Mouse (Mus musculus): ENCODE measurements around the gene Vmp1. TPM values are rescaled to one million over a fixed set of nuclear protein-coding genes. Genes with fewer than 3 reads are reported as not detected.

Gene Vmp1
- polyA plus RNA-seq, 2 experiments: 49.5 to 98.3 TPM

DNA sequence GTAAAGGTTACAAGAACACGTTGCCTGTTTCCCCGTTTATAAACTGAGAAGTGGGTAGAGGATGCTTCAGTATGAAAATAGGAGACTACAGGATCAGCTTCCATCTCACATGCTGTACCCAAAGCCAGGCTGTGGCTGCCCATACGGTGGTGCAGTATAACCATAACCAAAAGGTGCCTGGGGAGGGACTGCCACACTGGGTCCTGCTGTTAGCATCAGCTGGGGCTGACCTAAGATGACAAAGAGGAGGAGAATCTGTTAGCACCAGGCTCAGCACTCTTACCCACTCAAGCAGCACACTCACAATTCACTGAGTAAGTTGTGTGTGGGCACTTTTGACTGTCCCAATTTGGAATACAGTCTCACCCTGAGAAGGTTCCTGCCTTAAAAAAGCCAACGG is 11.8 kb upstream of the Vmp1 start:
- DNase-seq (ENCODE audit: low spot score): no peak
- no peaks in the 10 kb centered on the region for H3K27me3 ChIP-seq (ENCODE audit: control insufficient read depth, insufficient read depth, low read length)
- 80% methylated on average over 4 of the region's 4 CpGs for WGBS
- no peak overlapping the region for H3K27ac ChIP-seq (replicated peaks; ENCODE audit: low read depth, low read length)
- no peaks in the 10 kb centered on the region for H3K9me3 ChIP-seq (ENCODE audit: control insufficient read depth, low read length)
- TF ChIP-seq POLR2A (IDR thresholded peaks at IDR 0.05; ENCODE audit: borderline replicate concordance, extremely low read depth, insufficient read depth, insufficient read length): no peak
- no peak overlapping the region for H3K4me3 ChIP-seq (replicated peaks; ENCODE audit: low read length)
- no peak for ATAC-seq (ENCODE audit: low FRiP score, low read depth)
- no peak overlapping the region for H3K9ac ChIP-seq (ENCODE audit: low read depth, low read length, severe bottlenecking)
- H3K36me3 ChIP-seq (ENCODE audit: control insufficient read depth, insufficient read depth, low read length): peaks cover 90% of the 10 kb centered on the region
- no peaks in the 10 kb centered on the region for H3K4me1 ChIP-seq (ENCODE audit: control insufficient read depth, insufficient read depth, low read length)
- H3K4me2 ChIP-seq (replicated peaks; ENCODE audit: low read depth, low read length, severe bottlenecking): no peak overlapping the region

DNA sequence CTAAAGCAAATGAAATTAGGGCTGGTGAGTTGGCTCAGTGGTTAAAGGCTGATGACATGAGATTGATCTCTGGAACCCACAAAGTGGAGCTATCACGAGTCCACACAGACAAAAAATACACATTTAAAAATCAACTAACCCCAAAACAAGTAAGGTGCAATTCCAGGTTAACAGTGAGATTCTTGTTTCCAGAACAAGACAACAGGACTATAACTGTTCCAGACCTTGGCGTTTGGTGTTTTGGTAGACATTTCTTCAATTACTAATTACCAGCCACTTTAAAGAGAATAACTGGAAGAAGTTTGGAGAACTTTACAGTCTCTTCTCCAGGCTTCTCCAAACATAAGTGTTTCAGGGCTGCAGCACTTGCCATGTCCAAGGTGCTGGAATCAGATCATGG is 8.9 kb upstream of the Vmp1 start:
- ATAC-seq (ENCODE audit: low FRiP score, low read depth) (no peak), DNase-seq (ENCODE audit: low spot score) (no peak)
- no peaks in the 10 kb centered on the region for H3K9me3 ChIP-seq (ENCODE audit: control insufficient read depth, low read length)
- H3K27ac ChIP-seq (replicated peaks; ENCODE audit: low read depth, low read length): no peak overlapping the region
- H3K36me3 ChIP-seq (ENCODE audit: control insufficient read depth, insufficient read depth, low read length): peaks cover 85% of the 10 kb centered on the region
- 86% methylated on average over 2 of the region's 2 CpGs for WGBS
- no peaks in the 10 kb centered on the region for H3K4me1 ChIP-seq (ENCODE audit: control insufficient read depth, insufficient read depth, low read length)
- no peaks in the 10 kb centered on the region for H3K27me3 ChIP-seq (ENCODE audit: control insufficient read depth, insufficient read depth, low read length)
- no peak overlapping the region for H3K9ac ChIP-seq (ENCODE audit: low read depth, low read length, severe bottlenecking)
- no peak overlapping the region for H3K4me2 ChIP-seq (replicated peaks; ENCODE audit: low read depth, low read length, severe bottlenecking)
- TF ChIP-seq POLR2A (IDR thresholded peaks at IDR 0.05; ENCODE audit: borderline replicate concordance, extremely low read depth, insufficient read depth, insufficient read length): no peak
- no peak overlapping the region for H3K4me3 ChIP-seq (replicated peaks; ENCODE audit: low read length)

DNA sequence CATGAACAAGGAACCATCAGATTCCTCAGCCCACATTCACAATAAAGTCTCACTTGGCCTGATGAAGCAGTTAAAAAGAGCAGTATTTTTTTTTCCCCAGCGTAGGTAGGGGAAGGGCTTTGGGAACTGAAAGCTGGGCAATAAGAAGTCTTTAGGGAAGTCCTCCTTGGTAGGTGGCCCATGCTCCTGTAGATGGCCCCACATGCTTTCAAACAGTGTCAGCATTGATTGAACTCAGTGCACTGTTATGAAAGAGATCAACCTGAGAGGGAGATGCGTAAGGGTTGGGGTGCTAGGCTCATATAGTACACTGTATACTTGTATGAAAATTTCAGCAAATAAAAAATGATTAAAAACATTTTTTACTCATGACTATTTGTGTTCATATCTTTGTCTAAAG is 8.3 kb upstream of the Vmp1 start:
- Histone ChIP-seq H3K4me3 (replicated peaks; ENCODE audit: low read length) (no peak overlapping the region), H3K27me3 (ENCODE audit: control insufficient read depth, insufficient read depth, low read length) (no peaks in the 10 kb centered on the region), H3K9ac (ENCODE audit: low read depth, low read length, severe bottlenecking) (no peak overlapping the region), H3K36me3 (ENCODE audit: control insufficient read depth, insufficient read depth, low read length) (peaks cover 81% of the 10 kb centered on the region), H3K27ac (replicated peaks; ENCODE audit: low read depth, low read length) (no peak overlapping the region), H3K9me3 (ENCODE audit: control insufficient read depth, low read length) (no peaks in the 10 kb centered on the region), H3K4me2 (replicated peaks; ENCODE audit: low read depth, low read length, severe bottlenecking) (no peak overlapping the region), H3K4me1 (ENCODE audit: control insufficient read depth, insufficient read depth, low read length) (no peaks in the 10 kb centered on the region)
- TF ChIP-seq POLR2A (IDR thresholded peaks at IDR 0.05; ENCODE audit: borderline replicate concordance, extremely low read depth, insufficient read depth, insufficient read length): no peak
- ATAC-seq (ENCODE audit: low FRiP score, low read depth) (no peak), DNase-seq (ENCODE audit: low spot score) (no peak)
- WGBS: 87% methylated on average over 2 of the region's 2 CpGs

DNA sequence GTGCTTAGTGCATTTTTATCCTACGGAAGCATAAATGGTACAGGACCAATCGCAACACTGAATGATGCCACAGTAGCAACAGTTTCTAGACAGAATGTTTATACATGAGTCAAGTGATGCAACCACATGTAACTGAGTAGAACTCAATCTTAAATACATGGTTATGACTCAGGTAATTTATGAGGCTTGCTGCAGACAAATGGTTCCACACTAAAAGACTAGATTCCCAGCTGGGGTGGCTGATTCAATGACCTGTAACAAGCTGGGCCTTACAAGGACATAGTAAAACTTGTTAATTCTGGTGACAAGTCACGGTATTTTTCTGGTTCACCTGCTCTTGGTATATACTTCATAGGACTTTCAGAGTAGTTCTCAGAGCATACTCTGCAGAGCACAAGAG is 7.8 kb upstream of the Vmp1 start:
- Histone ChIP-seq H3K9me3 (ENCODE audit: control insufficient read depth, low read length) (no peaks in the 10 kb centered on the region), H3K27ac (replicated peaks; ENCODE audit: low read depth, low read length) (no peak overlapping the region), H3K4me2 (replicated peaks; ENCODE audit: low read depth, low read length, severe bottlenecking) (no peak overlapping the region), H3K4me3 (replicated peaks; ENCODE audit: low read length) (no peak overlapping the region), H3K36me3 (ENCODE audit: control insufficient read depth, insufficient read depth, low read length) (peaks cover 79% of the 10 kb centered on the region), H3K9ac (ENCODE audit: low read depth, low read length, severe bottlenecking) (no peak overlapping the region), H3K27me3 (ENCODE audit: control insufficient read depth, insufficient read depth, low read length) (no peaks in the 10 kb centered on the region), H3K4me1 (ENCODE audit: control insufficient read depth, insufficient read depth, low read length) (no peaks in the 10 kb centered on the region)
- no peak for TF ChIP-seq POLR2A (IDR thresholded peaks at IDR 0.05; ENCODE audit: borderline replicate concordance, extremely low read depth, insufficient read depth, insufficient read length)
- ATAC-seq (ENCODE audit: low FRiP score, low read depth) (no peak), DNase-seq (ENCODE audit: low spot score) (no peak)
- 91% methylated on average over 3 of the region's 3 CpGs for WGBS

DNA sequence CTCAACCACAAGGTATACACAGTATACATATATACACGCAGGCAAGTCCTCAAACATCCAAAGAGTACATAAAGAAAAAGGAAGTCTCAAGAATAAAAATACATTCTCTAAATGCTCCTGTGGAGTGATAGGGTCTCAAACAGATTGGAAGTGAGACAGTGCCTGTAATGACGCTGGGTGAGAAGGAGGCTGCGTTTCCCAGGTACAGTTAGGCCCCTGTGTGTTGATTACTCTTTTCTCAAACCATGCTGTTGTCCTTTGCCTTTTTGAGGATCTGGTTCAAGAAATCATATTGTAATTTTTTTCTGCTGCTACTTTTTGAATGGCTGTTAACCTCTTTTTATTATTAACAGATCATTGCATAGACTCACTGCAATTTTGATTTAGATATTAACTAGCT is 6.7 kb upstream of the Vmp1 start:
- no peak for TF ChIP-seq POLR2A (IDR thresholded peaks at IDR 0.05; ENCODE audit: borderline replicate concordance, extremely low read depth, insufficient read depth, insufficient read length)
- H3K4me1 ChIP-seq (ENCODE audit: control insufficient read depth, insufficient read depth, low read length): peaks cover under 1% of the 10 kb centered on the region; the same call in 1 of the 2 replicates
- no peaks in the 10 kb centered on the region for H3K27me3 ChIP-seq (ENCODE audit: control insufficient read depth, insufficient read depth, low read length)
- H3K4me3 ChIP-seq (replicated peaks; ENCODE audit: low read length): no peak overlapping the region
- no peaks in the 10 kb centered on the region for H3K9me3 ChIP-seq (ENCODE audit: control insufficient read depth, low read length)
- no peak for DNase-seq (ENCODE audit: low spot score)
- H3K4me2 ChIP-seq (replicated peaks; ENCODE audit: low read depth, low read length, severe bottlenecking): no peak overlapping the region
- 89% methylated on average over 3 of the region's 3 CpGs for WGBS
- no peak overlapping the region for H3K9ac ChIP-seq (ENCODE audit: low read depth, low read length, severe bottlenecking)
- peaks cover 68% of the 10 kb centered on the region for H3K36me3 ChIP-seq (ENCODE audit: control insufficient read depth, insufficient read depth, low read length)
- no peak for ATAC-seq (ENCODE audit: low FRiP score, low read depth)
- H3K27ac ChIP-seq (replicated peaks; ENCODE audit: low read depth, low read length): no peak overlapping the region

DNA sequence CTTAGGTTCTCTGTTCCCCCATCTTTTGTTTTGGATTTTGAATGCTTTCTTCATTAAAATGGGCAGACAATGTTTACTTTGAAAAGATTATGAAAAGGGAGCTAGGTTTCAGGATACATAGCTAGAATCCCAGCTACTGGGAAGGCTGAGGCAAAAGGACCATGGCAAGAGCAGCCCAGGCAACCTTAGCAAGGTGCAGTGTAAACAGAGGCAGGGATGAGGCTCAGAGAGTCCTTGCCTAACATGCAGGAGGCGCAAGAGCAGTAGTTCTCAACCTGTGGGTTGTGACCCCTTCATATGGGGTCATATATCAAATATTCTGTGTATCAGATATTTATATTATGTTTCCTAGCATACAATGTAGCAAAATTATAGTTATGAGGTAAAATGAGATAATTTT is 1.7 kb upstream of the Vmp1 start:
- ATAC-seq (ENCODE audit: low FRiP score, low read depth) (no peak), DNase-seq (ENCODE audit: low spot score) (no peak)
- H3K27ac ChIP-seq (replicated peaks; ENCODE audit: low read depth, low read length): no peak overlapping the region
- H3K4me3 ChIP-seq (replicated peaks; ENCODE audit: low read length): peak overlapping the region; percentile 83
- peaks cover 22% of the 10 kb centered on the region for H3K36me3 ChIP-seq (ENCODE audit: control insufficient read depth, insufficient read depth, low read length)
- peak overlapping the region; percentile 76 for H3K4me2 ChIP-seq (replicated peaks; ENCODE audit: low read depth, low read length, severe bottlenecking)
- WGBS: 88% methylated on average over 1 of the region's 1 CpGs
- H3K4me1 ChIP-seq (ENCODE audit: control insufficient read depth, insufficient read depth, low read length): peaks cover 14% of the 10 kb centered on the region
- no peaks in the 10 kb centered on the region for H3K27me3 ChIP-seq (ENCODE audit: control insufficient read depth, insufficient read depth, low read length)
- no peaks in the 10 kb centered on the region for H3K9me3 ChIP-seq (ENCODE audit: control insufficient read depth, low read length)
- no peak for TF ChIP-seq POLR2A (IDR thresholded peaks at IDR 0.05; ENCODE audit: borderline replicate concordance, extremely low read depth, insufficient read depth, insufficient read length)
- 0 out of 2 replicates have a peak overlapping the region, but pooled peaks have one; percentile 78 for H3K9ac ChIP-seq (ENCODE audit: low read depth, low read length, severe bottlenecking)
